Mouse (Mus musculus) adrenal gland, adult (tissue): ENCODE measurements around the gene Rag1.

Experiments
- DNase-seq, 2 experiments: peaks; one replicate each; pipeline ENCODE4 v3.0.0; 2022 to 2023; ENCODE audit warnings: low spot score in 1 of 2; ENCODE audit not compliant: inconsistent age in 2 of 2

Gene Rag1

DNA sequence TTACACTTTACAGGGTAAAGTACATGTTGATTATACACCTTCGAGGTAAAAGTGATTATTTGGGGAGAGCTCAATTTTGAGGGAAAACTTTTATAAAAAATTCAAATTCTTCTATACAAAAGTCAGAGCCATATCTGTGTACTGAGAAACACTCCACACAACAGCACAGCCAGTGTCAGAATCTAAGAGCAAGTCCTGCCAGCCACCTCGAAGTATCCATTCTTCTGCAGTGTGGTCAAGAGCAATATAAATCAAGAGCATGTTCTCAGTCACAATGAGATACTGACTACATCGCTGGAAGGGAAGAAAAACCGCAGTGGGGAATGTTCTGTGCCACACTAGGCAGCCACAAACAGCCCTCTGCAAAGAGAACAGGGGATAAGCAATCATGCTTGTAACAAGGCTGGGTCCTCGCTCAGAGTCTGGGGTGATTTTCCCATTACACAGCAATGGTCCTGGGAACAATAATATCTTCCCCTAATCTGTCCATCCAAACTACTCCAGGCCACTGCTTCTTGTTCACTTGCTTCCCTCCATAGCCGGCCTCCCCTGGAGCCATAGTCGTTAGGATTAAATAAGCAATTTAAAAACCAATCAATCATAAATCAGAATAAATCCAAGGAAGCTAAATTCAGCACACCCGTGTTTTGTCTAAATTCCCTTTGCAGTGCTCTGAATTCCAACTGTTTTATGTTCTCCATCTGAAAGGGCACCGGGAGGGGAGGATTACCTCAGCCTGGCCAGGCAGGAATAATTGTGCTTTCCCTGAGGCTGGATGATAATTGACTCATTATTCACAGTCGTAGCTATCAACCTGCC is 57.1 kb downstream of the Rag1 start:
- DNase-seq: peak in 1 of 2 experiments; percentile 37

DNA sequence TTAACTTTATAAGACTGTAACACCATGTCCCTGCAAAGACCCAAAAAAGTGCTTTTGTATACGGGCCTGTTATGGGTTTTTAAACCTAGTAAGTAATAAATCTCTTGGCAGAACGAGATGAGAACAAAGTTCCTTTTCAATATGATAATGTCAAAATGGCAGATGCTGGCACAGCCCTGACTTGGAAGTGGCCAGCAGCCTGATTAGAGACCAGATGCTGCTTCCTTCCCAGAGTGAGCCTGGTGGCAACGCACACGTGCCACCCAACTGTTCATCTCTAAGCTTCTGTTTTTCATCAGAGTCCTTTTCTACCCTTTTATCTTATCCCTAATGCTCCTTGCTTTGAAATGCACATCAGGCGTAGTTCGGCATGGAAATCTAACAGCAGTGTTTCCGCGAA is 57.9 kb downstream of the Rag1 start:
- no peak for DNase-seq
